Comparison of ENCODE assay signal across 10 mouse cellular contexts in the genomic region with DNA sequence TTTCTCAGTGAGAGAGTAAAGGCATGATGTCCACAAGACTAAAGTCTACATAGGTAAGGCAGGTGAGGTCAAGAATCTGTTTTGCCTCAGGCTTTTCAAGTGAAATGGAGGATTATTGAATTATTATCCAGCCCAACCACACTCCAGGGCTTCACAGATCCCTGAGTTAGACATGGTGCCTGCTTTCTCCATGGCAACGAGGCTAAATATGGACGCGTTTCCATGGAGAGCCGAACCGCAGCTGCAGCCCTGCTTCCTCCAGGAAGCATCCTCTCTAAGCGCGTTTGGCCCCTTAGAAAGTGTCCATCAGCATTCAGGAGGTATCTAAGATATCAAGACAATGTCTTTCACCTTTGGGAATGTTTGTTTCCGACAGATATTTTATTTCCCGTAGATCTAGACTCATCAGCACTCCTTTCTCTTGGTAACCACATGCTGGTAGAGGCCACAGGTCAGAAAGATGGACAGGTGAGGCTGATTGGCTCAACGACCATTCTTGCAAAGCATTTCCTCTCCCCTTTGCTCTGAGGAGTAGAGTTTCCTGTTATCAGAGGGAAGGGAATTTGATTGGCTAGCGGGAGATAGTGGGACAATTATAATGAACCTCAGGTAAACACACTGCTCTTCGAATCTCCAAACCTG. TPM values are rescaled to one million over a fixed set of nuclear protein-coding genes. Genes with fewer than 3 reads are reported as not detected.
DNase-seq lines count a peak whose midpoint lies in the region; ATAC-seq and TF ChIP-seq lines count a peak whose summit lies in the region.
"Had no signal": no experiment of that assay in that cellular context is flagged by ENCODE, and none has a peak within 500 bp of the region (broad histone marks: within the 10 kb centered on the region; RNA-seq: fewer than 3 reads in every experiment).

No protein-coding gene starts in this region.

- H3K27me3 ChIP-seq in testis, adult 2 months (ENCODE audit: control insufficient read depth, insufficient read depth, low read length) = no peaks in the 10 kb centered on the region
- H3K27me3 ChIP-seq in hindbrain, embryonic 16.5 days (replicated peaks; ENCODE audit: control insufficient read depth, insufficient read depth, low read length) = 0 out of 2 replicates have a peak, but pooled peaks cover 5% of the 10 kb centered on the region
- peaks cover 3% of the 10 kb centered on the region for H3K27me3 ChIP-seq in midbrain, embryonic 16.5 days (ENCODE audit: control insufficient read depth, insufficient read depth, low read depth, low read length)

- 37% methylated on average over 12 of the region's 12 CpGs for WGBS in hindbrain, embryonic 16.5 days
- 33% methylated on average over 12 of the region's 12 CpGs for WGBS in midbrain, embryonic 16.5 days

- no peak for TF ChIP-seq POLR2A in testis, adult 2 months (IDR thresholded peaks at IDR 0.05; ENCODE audit: control insufficient read depth, low read depth, low read length)

- no peak overlapping the region for H3K9ac ChIP-seq in hindbrain, embryonic 16.5 days (ENCODE audit: low read depth, low read length)
- no peak overlapping the region for H3K9ac ChIP-seq in midbrain, embryonic 16.5 days (ENCODE audit: low read depth, low read length)

- no peaks in the 10 kb centered on the region for H3K9me3 ChIP-seq in hindbrain, embryonic 16.5 days (ENCODE audit: control insufficient read depth, low read length)
- no peaks in the 10 kb centered on the region for H3K9me3 ChIP-seq in midbrain, embryonic 16.5 days (replicated peaks; ENCODE audit: control insufficient read depth, low read length, poor library complexity, severe bottlenecking)

- no peaks in the 10 kb centered on the region for H3K4me1 ChIP-seq in testis, adult 2 months (ENCODE audit: control insufficient read depth, insufficient read depth, low read length)
- peaks cover 6% of the 10 kb centered on the region for H3K4me1 ChIP-seq in hindbrain, embryonic 16.5 days (ENCODE audit: control insufficient read depth, insufficient read depth, low read depth, low read length)
- H3K4me1 ChIP-seq in midbrain, embryonic 16.5 days (ENCODE audit: control insufficient read depth, insufficient read depth, low read length) = 0 out of 2 replicates have a peak, but pooled peaks cover 2% of the 10 kb centered on the region

- no peak for DNase-seq in testis, postnatal 10 days (ENCODE audit: low spot score)
- DNase-seq in telencephalon, adult 2 months (ENCODE audit: low read depth, low spot score) = peak; percentile 44
- DNase-seq in thymus, postnatal 25 days = no peak
- DNase-seq in thymus, postnatal 4 days = no peak
- DNase-seq in urinary bladder, postnatal 14 days (ENCODE audit: low spot score) = no peak
- DNase-seq: adrenal gland, postnatal 14 days; lung, adult 2 months had no signal

- TF ChIP-seq CTCF in testis, adult 2 months (IDR thresholded peaks at IDR 0.05; ENCODE audit: control insufficient read depth, insufficient read depth, insufficient replicate concordance, low read depth, low read length) = no peak

- H3K4me3 ChIP-seq in testis, adult 2 months (ENCODE audit: control insufficient read depth, low read depth, low read length) = peak overlapping the region; percentile 25; the same call in 1 of the 2 replicates
- no peak overlapping the region for H3K4me3 ChIP-seq in hindbrain, embryonic 16.5 days (ENCODE audit: low read length)
- H3K4me3 ChIP-seq in midbrain, embryonic 16.5 days (ENCODE audit: low read depth, low read length) = no peak overlapping the region

- H3K36me3 ChIP-seq in testis, adult 2 months (ENCODE audit: control insufficient read depth, insufficient read depth, low read length) = no peaks in the 10 kb centered on the region
- no peaks in the 10 kb centered on the region for H3K36me3 ChIP-seq in hindbrain, embryonic 16.5 days (ENCODE audit: control insufficient read depth, insufficient read depth, low read length)
- H3K36me3 ChIP-seq in midbrain, embryonic 16.5 days (ENCODE audit: control insufficient read depth, insufficient read depth, low read length) = no peaks in the 10 kb centered on the region

- peak; percentile 50; the same call in 1 of the 2 replicates for ATAC-seq in hindbrain, embryonic 16.5 days
- 0 out of 2 replicates have a peak, but pooled peaks have one; percentile 56 for ATAC-seq in midbrain, embryonic 16.5 days

- H3K27ac ChIP-seq in testis, adult 2 months (ENCODE audit: control insufficient read depth, insufficient read depth, low read depth, low read length) = no peak overlapping the region
- H3K27ac ChIP-seq in hindbrain, embryonic 16.5 days (ENCODE audit: low read depth, low read length) = no peak overlapping the region
- H3K27ac ChIP-seq in midbrain, embryonic 16.5 days (ENCODE audit: low read length) = no peak overlapping the region

- H3K4me2 ChIP-seq in hindbrain, embryonic 16.5 days (ENCODE audit: low read length) = peak overlapping the region; percentile 2; the same call in 1 of the 2 replicates
- no peak overlapping the region for H3K4me2 ChIP-seq in midbrain, embryonic 16.5 days (ENCODE audit: low read length)

RNA-seq across cellular contexts. Expression of a gene that starts 59.6 kb away (rescaled TPM):
- polyA plus RNA-seq in testis, adult 2 months (2012; rRNA removed) = 3.7 TPM in 2 replicates
- polyA plus RNA-seq in hindbrain, embryonic 16.5 days (2015; fragmentation: Nextera tagmentation; extraction: Ambion mirVana) = 16.4 and 22.6 TPM in 2 replicates
- 13.9 and 15.9 TPM in 2 replicates for polyA plus RNA-seq in midbrain, embryonic 16.5 days (2015; fragmentation: Nextera tagmentation; extraction: Ambion mirVana)
